Mouse (Mus musculus) bone marrow, adult 2 months (tissue): ENCODE measurements around the gene Prr15l. TPM values are rescaled to one million over a fixed set of nuclear protein-coding genes. Genes with fewer than 3 reads are reported as not detected.

Experiments
- H3K27ac ChIP-seq: fragments of 200-500 bp; 2 replicates; pipeline ENCODE4 v1.5.1; 2012; ENCODE audit warnings: low read depth, mild to moderate bottlenecking, control low read depth, inconsistent platforms, low read length; ENCODE audit not compliant: control insufficient read depth, poor library complexity, insufficient read depth
- H3K4me1 ChIP-seq: fragments of 200-500 bp; 2 replicates; pipeline ENCODE4 v1.6.1; 2011; ENCODE audit warnings: low read length; ENCODE audit not compliant: control insufficient read depth, insufficient read depth
- H3K4me3 ChIP-seq: fragments of 200-500 bp; replicated peaks from 2 replicates; pipeline ENCODE3; 2011; ENCODE audit warnings: mild to moderate bottlenecking, low read depth, low read length, control low read depth; ENCODE audit not compliant: control insufficient read depth
- CTCF ChIP-seq: fragments of 200-500 bp; IDR thresholded peaks from 2 replicates; pipeline ENCODE4 v1.5.1; 2011; ENCODE audit warnings: low read length, control low read depth; ENCODE audit not compliant: control insufficient read depth, insufficient read depth
- POLR2A ChIP-seq: fragments of 200-500 bp; IDR thresholded peaks from 2 replicates; pipeline ENCODE4 v1.6.1; 2011; ENCODE audit warnings: low read depth, mild to moderate bottlenecking, control low read depth, low read length, borderline replicate concordance; ENCODE audit not compliant: control insufficient read depth
- WGBS: fragments of 180-500 bp; shearing (Covaris S2); methylation state at CpG from one replicate; pipeline ENCODE4 v1.1.7; 2018; 5-methylcytosine and 5-hydroxymethylcytosine counted together
- polyA plus RNA-seq: library from polyadenylated mRNA; stranded (reverse); fragments of >200 nt; gene quantifications from 2 replicates; pipeline ENCODE4 v1.2.4, GENCODE M21; 2011; ENCODE audit warnings: low replicate concordance; ENCODE audit not compliant: missing spikeins, insufficient read depth, insufficient read length

The Prr15l gene
- polyA plus RNA-seq, 1 experiment: not detected

GRCm38 (mm10) chr11:96929096-96929765 is 1.3 kb downstream of the Prr15l start:
- TF ChIP-seq CTCF: no peak
- no peak for TF ChIP-seq POLR2A
- Histone ChIP-seq H3K27ac (no peak overlapping the region), H3K4me3 (no peak overlapping the region), H3K4me1 (peaks cover 7% of the 10 kb centered on the region)
- 86% methylated on average over 13 of the region's 13 CpGs for WGBS

GRCm38 (mm10) chr11:96929766-96930331 is 1.9 kb downstream of the Prr15l start:
- WGBS: 47% methylated on average over 9 of the region's 9 CpGs
- no peak for TF ChIP-seq CTCF
- TF ChIP-seq POLR2A: no peak
- Histone ChIP-seq H3K4me1 (peaks cover 4% of the 10 kb centered on the region), H3K4me3 (no peak overlapping the region), H3K27ac (no peak overlapping the region)

- H3K4me3 ChIP-seq: no peak overlapping the region
- TF ChIP-seq POLR2A (no peak), CTCF (no peak)
- H3K27ac ChIP-seq: no peak overlapping the region
- 77% methylated on average over 8 of the region's 8 CpGs for WGBS
- no peaks in the 10 kb centered on the region; the same call in 1 of the 2 replicates for H3K4me1 ChIP-seq
Observed at GRCm38 (mm10) chr11:96931327-96932062, 3.6 kb downstream of the Prr15l start.

GRCm38 (mm10) chr11:96933562-96934276 is 5.8 kb downstream of the Prr15l start:
- no peak overlapping the region for H3K4me3 ChIP-seq
- H3K27ac ChIP-seq: no peak overlapping the region
- H3K4me1 ChIP-seq: no peaks in the 10 kb centered on the region; the same call in 1 of the 2 replicates
- no peak for TF ChIP-seq CTCF
- no peak for TF ChIP-seq POLR2A
- 70% methylated on average over 13 of the region's 13 CpGs for WGBS

- H3K4me3 ChIP-seq: no peak overlapping the region
- peak overlapping the region; percentile 44 for H3K27ac ChIP-seq
- TF ChIP-seq POLR2A (no peak), CTCF (no peak)
- no peaks in the 10 kb centered on the region; the same call in 1 of the 2 replicates for H3K4me1 ChIP-seq
- 41% methylated on average over 12 of the region's 12 CpGs for WGBS
Observed at GRCm38 (mm10) chr11:96934921-96935356, 7.0 kb downstream of the Prr15l start.

GRCm38 (mm10) chr11:96935872-96936650 is 8.2 kb downstream of the Prr15l start:
- WGBS: 80% methylated on average over 9 of the region's 9 CpGs

More at GRCm38 (mm10) chr11:96935872-96936650, 8.2 kb downstream of the Prr15l start:
- no peak for TF ChIP-seq CTCF
- TF ChIP-seq POLR2A: no peak
- Histone ChIP-seq H3K27ac (no peak overlapping the region), H3K4me1 (no peaks in the 10 kb centered on the region; the same call in 1 of the 2 replicates), H3K4me3 (no peak overlapping the region)
